Mouse (Mus musculus) lung, embryonic 14.5 days (tissue): ENCODE data around the gene Mb21d2. TPM values are rescaled to one million over a fixed set of nuclear protein-coding genes. Genes with fewer than 3 reads are reported as not detected.

Experiments
- ATAC-seq: fragments of 200-750 bp; cut with Nextera tagmentation; 2 replicates; pipeline ENCODE4 v1.8.0; 2017; ENCODE audit warnings: mild to moderate bottlenecking, moderate TSS enrichment, moderate library complexity; ENCODE audit not compliant: insufficient read depth
- DNase-seq: peaks from one replicate; pipeline ENCODE4 v3.0.0-alpha.2; 2015
- H3K27ac ChIP-seq: fragments of 300-500 bp; sonication (generic); 2 replicates; pipeline ENCODE4 v1.5.1; 2014; ENCODE audit warnings: low read depth, mild to moderate bottlenecking, moderate library complexity
- H3K27me3 ChIP-seq: fragments of 300-500 bp; sonication (generic); 2 replicates; pipeline ENCODE4 v1.6.1; 2014; ENCODE audit warnings: low read length, control low read depth; ENCODE audit not compliant: insufficient read depth
- H3K36me3 ChIP-seq: fragments of 300-500 bp; sonication (generic); 2 replicates; pipeline ENCODE4 v1.6.1; 2014; ENCODE audit warnings: control low read depth; ENCODE audit not compliant: insufficient read depth
- H3K4me1 ChIP-seq: fragments of 300-500 bp; sonication (generic); 2 replicates; pipeline ENCODE4 v1.6.1; 2014; ENCODE audit warnings: antibody characterized with exemption, control low read depth; ENCODE audit not compliant: insufficient read depth
- H3K4me2 ChIP-seq: fragments of 300-500 bp; sonication (generic); 2 replicates; pipeline ENCODE4 v1.6.1; 2014; ENCODE audit warnings: mild to moderate bottlenecking
- H3K4me3 ChIP-seq: fragments of 300-500 bp; sonication (generic); 2 replicates; pipeline ENCODE4 v1.5.1; 2014; ENCODE audit warnings: low read depth, low read length
- H3K9ac ChIP-seq: fragments of 300-500 bp; sonication (generic); 2 replicates; pipeline ENCODE4 v1.6.1; 2014
- H3K9me3 ChIP-seq: fragments of 300-500 bp; sonication (generic); 2 replicates; pipeline ENCODE4 v1.6.1; 2016; ENCODE audit warnings: low read depth, low read length, control low read depth
- CTCF ChIP-seq: IDR thresholded peaks from 2 replicates; pipeline ENCODE4 v1.5.1; 2016; ENCODE audit warnings: antibody characterized with exemption, low read depth
- WGBS: fragments of 180-500 bp; shearing (Covaris S2); extraction: QIAGEN DNeasy Blood & Tissue Kit; methylation state at CpG from one replicate; pipeline ENCODE4 v1.1.7; 2014; 5-methylcytosine and 5-hydroxymethylcytosine counted together
- polyA plus RNA-seq: library from polyadenylated mRNA; unstranded; fragments of >200 nt; fragmentation: Nextera tagmentation; extraction: Ambion mirVana; gene quantifications from 2 replicates; pipeline ENCODE4 v1.2.1, GENCODE M21; 2014

Gene Mb21d2
- polyA plus RNA-seq, 1 experiment from 2014 or later, result 7.3 TPM

- Histone ChIP-seq H3K36me3 (no peaks in the 10 kb centered on the region), H3K9ac (no peak overlapping the region), H3K4me2 (no peak overlapping the region), H3K4me3 (no peak overlapping the region), H3K9me3 (no peaks in the 10 kb centered on the region; the same call in 1 of the 2 replicates), H3K27ac (no peak overlapping the region), H3K27me3 (no peaks in the 10 kb centered on the region), H3K4me1 (peaks cover 41% of the 10 kb centered on the region)
- no peak for TF ChIP-seq CTCF
- WGBS, result 81% methylated on average over 5 of the region's 5 CpGs
- DNase-seq, result no peak
- no peak for ATAC-seq
Measured at GRCm38 (mm10) chr16:28884661-28885060, 44.8 kb downstream of the Mb21d2 start.

- Histone ChIP-seq H3K4me1 (peaks cover 42% of the 10 kb centered on the region), H3K27me3 (no peaks in the 10 kb centered on the region), H3K9me3 (no peaks in the 10 kb centered on the region), H3K9ac (no peak overlapping the region), H3K4me3 (no peak overlapping the region), H3K4me2 (no peak overlapping the region), H3K27ac (peak overlapping the region; percentile 3; the same call in 1 of the 2 replicates), H3K36me3 (no peaks in the 10 kb centered on the region)
- DNase-seq (no peak), ATAC-seq (no peak)
- 69% methylated on average over 8 of the region's 8 CpGs for WGBS
- no peak for TF ChIP-seq CTCF
Measured at GRCm38 (mm10) chr16:28883649-28884048, 45.8 kb downstream of the Mb21d2 start.

GRCm38 (mm10) chr16:28882687-28883428 lies 46.6 kb downstream of the Mb21d2 start:
- no peaks in the 10 kb centered on the region for H3K36me3 ChIP-seq
- DNase-seq, result peak; percentile 90

GRCm38 (mm10) chr16:28881787-28882186 lies 47.7 kb downstream of the Mb21d2 start:
- DNase-seq (peak; percentile 36), ATAC-seq (no peak)
- no peaks in the 10 kb centered on the region for H3K9me3 ChIP-seq
- no peak overlapping the region for H3K4me3 ChIP-seq
- TF ChIP-seq CTCF, result no peak
- no peak overlapping the region for H3K4me2 ChIP-seq
- whole genome bisulfite sequencing, result 24% methylated on average over 8 of the region's 8 CpGs
- H3K36me3 ChIP-seq, result no peaks in the 10 kb centered on the region
- no peaks in the 10 kb centered on the region for H3K27me3 ChIP-seq
- H3K27ac ChIP-seq, result no peak overlapping the region
- H3K4me1 ChIP-seq, result peaks cover 37% of the 10 kb centered on the region
- H3K9ac ChIP-seq, result no peak overlapping the region

More at GRCm38 (mm10) chr16:28882687-28883428, 46.6 kb downstream of the Mb21d2 start:
- Histone ChIP-seq H3K27ac (peak overlapping the region; percentile 3; the same call in 1 of the 2 replicates), H3K4me3 (no peak overlapping the region), H3K9me3 (no peaks in the 10 kb centered on the region), H3K4me2 (peak overlapping the region; percentile 29; the same call in 1 of the 2 replicates), H3K9ac (no peak overlapping the region), H3K27me3 (no peaks in the 10 kb centered on the region), H3K4me1 (peaks cover 42% of the 10 kb centered on the region)
- no peak for TF ChIP-seq CTCF
- 15% methylated on average over 21 of the region's 21 CpGs for WGBS
- peak; percentile 67 for ATAC-seq

GRCm38 (mm10) chr16:28880756-28881155 lies 48.7 kb downstream of the Mb21d2 start:
- peak; percentile 29; the same call in 1 of the 2 replicates for ATAC-seq
- H3K4me3 ChIP-seq, result no peak overlapping the region
- TF ChIP-seq CTCF, result no peak
- H3K9ac ChIP-seq, result no peak overlapping the region
- H3K27ac ChIP-seq, result no peak overlapping the region
- no peaks in the 10 kb centered on the region for H3K36me3 ChIP-seq
- peaks cover 37% of the 10 kb centered on the region for H3K4me1 ChIP-seq
- H3K4me2 ChIP-seq, result peak overlapping the region; percentile 16; the same call in 1 of the 2 replicates
- H3K27me3 ChIP-seq, result no peaks in the 10 kb centered on the region
- no peaks in the 10 kb centered on the region for H3K9me3 ChIP-seq
- peak; percentile 56 for DNase-seq
- 3% methylated on average over 8 of the region's 8 CpGs for WGBS

- Histone ChIP-seq H3K4me2 (peak overlapping the region; percentile 16; the same call in 1 of the 2 replicates), H3K27me3 (no peaks in the 10 kb centered on the region), H3K9me3 (no peaks in the 10 kb centered on the region), H3K9ac (no peak overlapping the region), H3K4me3 (no peak overlapping the region), H3K4me1 (peaks cover 34% of the 10 kb centered on the region), H3K36me3 (no peaks in the 10 kb centered on the region), H3K27ac (no peak overlapping the region)
- DNase-seq (no peak), ATAC-seq (no peak)
- TF ChIP-seq CTCF, result no peak
- WGBS, result 30% methylated on average over 8 of the region's 8 CpGs
Measured at GRCm38 (mm10) chr16:28880307-28880681, 49.2 kb downstream of the Mb21d2 start.

GRCm38 (mm10) chr16:28879636-28880306 lies 49.7 kb downstream of the Mb21d2 start:
- no peaks in the 10 kb centered on the region for H3K36me3 ChIP-seq
- H3K4me3 ChIP-seq, result no peak overlapping the region
- no peak overlapping the region for H3K9ac ChIP-seq
- H3K27ac ChIP-seq, result no peak overlapping the region
- H3K9me3 ChIP-seq, result no peaks in the 10 kb centered on the region
- ATAC-seq (no peak), DNase-seq (no peak)
- TF ChIP-seq CTCF, result no peak
- H3K4me1 ChIP-seq, result peaks cover 34% of the 10 kb centered on the region
- no peaks in the 10 kb centered on the region for H3K27me3 ChIP-seq
- H3K4me2 ChIP-seq, result no peak overlapping the region
- 74% methylated on average over 12 of the region's 12 CpGs for WGBS
